Mouse (Mus musculus) midbrain, postnatal 0 days (tissue): ENCODE measurements at regions not wholly inside any gene's neighbourhood (a gene's known extent, or its start where the extent isn't known, plus 50 kb on each side); places are given as distances from the start of the nearest gene placed in this dataset.
A peak's percentile ranks its signal among the peaks of the same experiment; 100 is the strongest.

Experiments used
- ATAC-seq: fragments of 200-750 bp; cut with Nextera tagmentation; 2 replicates; pipeline ENCODE4 v1.8.0; 2017; ENCODE audit warnings: moderate number of reproducible peaks, mild to moderate bottlenecking, moderate TSS enrichment, moderate library complexity; ENCODE audit not compliant: low FRiP score
- DNase-seq: peaks from one replicate; pipeline ENCODE4 v3.0.0-alpha.2; 2015; ENCODE audit warnings: low spot score
- H3K27ac ChIP-seq: fragments of 300-500 bp; sonication (generic); 2 replicates; pipeline ENCODE4 v1.5.1; 2014; ENCODE audit warnings: low read depth, mild to moderate bottlenecking, low read length, mixed read lengths
- H3K27me3 ChIP-seq: fragments of 300-500 bp; sonication (generic); 2 replicates; pipeline ENCODE4 v1.6.1; 2014; ENCODE audit warnings: low read length, control low read depth, mixed read lengths; ENCODE audit not compliant: insufficient read depth
- H3K36me3 ChIP-seq: fragments of 300-500 bp; sonication (generic); 2 replicates; pipeline ENCODE4 v1.6.1; 2014; ENCODE audit warnings: low read length, control low read depth, mixed read lengths; ENCODE audit not compliant: insufficient read depth
- H3K4me1 ChIP-seq: fragments of 300-500 bp; sonication (generic); 2 replicates; pipeline ENCODE4 v1.6.1; 2014; ENCODE audit warnings: mild to moderate bottlenecking, control low read depth, antibody characterized with exemption, low read length, mixed read lengths; ENCODE audit not compliant: insufficient read depth
- H3K4me2 ChIP-seq: fragments of 300-500 bp; sonication (generic); 2 replicates; pipeline ENCODE4 v1.6.1; 2014; ENCODE audit warnings: low read depth, mild to moderate bottlenecking, low read length, mixed read lengths; ENCODE audit not compliant: poor library complexity, severe bottlenecking
- H3K4me3 ChIP-seq: fragments of 300-500 bp; sonication (generic); 2 replicates; pipeline ENCODE4 v1.5.1; 2014; ENCODE audit warnings: low read depth, mild to moderate bottlenecking, low read length, moderate library complexity
- H3K9ac ChIP-seq: fragments of 300-500 bp; sonication (generic); replicated peaks from 2 replicates; pipeline ENCODE4 v1.6.1; 2014; ENCODE audit warnings: mild to moderate bottlenecking, low read length, moderate library complexity, mixed read lengths; ENCODE audit not compliant: poor library complexity, severe bottlenecking
- H3K9me3 ChIP-seq: fragments of 300-500 bp; sonication (generic); 2 replicates; pipeline ENCODE4 v1.6.1; 2016; ENCODE audit warnings: low read length, control low read depth
- CTCF ChIP-seq: IDR thresholded peaks from 2 replicates; pipeline ENCODE4 v1.5.1; 2016; ENCODE audit warnings: antibody characterized with exemption, mild to moderate bottlenecking
- WGBS: fragments of 180-500 bp; shearing (Covaris S2); extraction: QIAGEN DNeasy Blood & Tissue Kit; methylation state at CpG from one replicate; pipeline ENCODE4 v1.1.7; 2014; 5-methylcytosine and 5-hydroxymethylcytosine counted together

DNA sequence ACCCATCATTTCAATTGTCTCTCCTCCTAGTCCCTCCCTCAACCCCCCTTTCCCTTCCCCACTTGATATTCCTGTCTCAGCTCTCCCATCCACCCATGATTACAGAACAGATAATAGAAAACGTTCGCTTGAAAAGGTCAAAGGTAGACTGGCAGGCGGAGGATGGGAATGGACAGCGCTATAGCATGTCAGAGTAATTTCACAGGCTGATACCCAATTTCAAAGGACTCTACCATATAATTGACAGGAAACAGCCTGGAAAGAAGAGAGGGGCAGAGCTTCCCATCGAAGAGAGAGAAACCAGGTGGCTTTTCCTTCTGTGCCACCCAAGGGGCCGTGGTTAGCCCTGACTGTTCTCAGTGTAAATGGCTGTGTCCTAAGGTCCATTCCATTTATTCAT lies 140.2 kb upstream of the Atxn1 start:
- H3K27ac ChIP-seq: no peak overlapping the region
- DNase-seq (no peak), ATAC-seq (no peak)
- no peaks in the 10 kb centered on the region for H3K4me1 ChIP-seq
- H3K9me3 ChIP-seq: no peaks in the 10 kb centered on the region
- H3K27me3 ChIP-seq: no peaks in the 10 kb centered on the region
- no peaks in the 10 kb centered on the region for H3K36me3 ChIP-seq
- H3K9ac ChIP-seq: no peak overlapping the region
- H3K4me2 ChIP-seq: no peak overlapping the region
- WGBS: 24% methylated on average over 6 of the region's 6 CpGs
- no peak overlapping the region for H3K4me3 ChIP-seq
- TF ChIP-seq CTCF: no peak

DNA sequence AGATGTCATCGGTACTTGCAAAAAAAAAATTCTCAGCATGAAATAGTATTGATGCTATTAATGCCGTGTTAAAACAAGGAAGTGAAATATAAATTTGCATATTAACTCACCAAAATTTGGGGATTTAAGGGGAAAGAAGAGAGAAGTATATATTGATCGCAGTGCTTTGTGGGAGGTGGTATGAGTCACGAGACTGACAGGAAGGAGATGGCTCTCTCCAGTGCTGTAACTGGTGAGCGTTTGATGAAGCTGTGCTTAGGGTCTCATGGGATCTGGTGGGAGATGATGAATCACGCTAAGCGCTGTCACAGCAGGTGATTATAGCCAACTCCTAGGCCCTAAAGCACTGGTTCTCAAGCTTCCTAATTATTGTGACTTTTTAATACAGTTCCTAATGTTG lies 133.8 kb upstream of the Atxn1 start:
- no peaks in the 10 kb centered on the region for H3K36me3 ChIP-seq
- H3K27ac ChIP-seq: no peak overlapping the region
- no peak overlapping the region for H3K9ac ChIP-seq
- no peaks in the 10 kb centered on the region for H3K9me3 ChIP-seq
- no peaks in the 10 kb centered on the region for H3K4me1 ChIP-seq
- ATAC-seq: no peak
- 78% methylated on average over 7 of the region's 7 CpGs for WGBS
- no peak for DNase-seq
- H3K4me2 ChIP-seq: no peak overlapping the region
- no peak overlapping the region for H3K4me3 ChIP-seq
- no peaks in the 10 kb centered on the region for H3K27me3 ChIP-seq
- TF ChIP-seq CTCF: no peak

DNA sequence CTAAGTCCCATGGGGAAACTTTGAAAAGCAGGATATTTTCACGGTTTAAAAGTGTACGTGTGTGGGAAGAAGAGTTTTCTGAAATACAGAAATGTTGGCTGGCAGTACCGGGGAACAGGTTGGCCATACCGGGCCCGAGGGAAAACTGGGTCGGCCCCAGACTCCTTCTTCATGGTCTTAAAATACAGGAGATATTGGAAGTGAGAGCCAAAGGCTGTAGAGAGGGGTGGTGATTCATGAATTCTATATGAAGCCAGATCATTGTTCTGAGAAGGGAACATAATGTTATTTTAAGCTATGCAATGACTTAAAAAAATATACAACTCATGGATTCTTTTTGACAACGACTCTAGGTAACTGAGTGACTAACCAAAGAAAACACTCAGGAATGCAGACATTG lies 133.3 kb upstream of the Atxn1 start:
- 80% methylated on average over 7 of the region's 7 CpGs for WGBS
- Histone ChIP-seq H3K4me1 (no peaks in the 10 kb centered on the region), H3K9ac (no peak overlapping the region), H3K4me3 (no peak overlapping the region), H3K4me2 (no peak overlapping the region), H3K27me3 (no peaks in the 10 kb centered on the region), H3K36me3 (no peaks in the 10 kb centered on the region), H3K27ac (no peak overlapping the region), H3K9me3 (no peaks in the 10 kb centered on the region)
- no peak for ATAC-seq
- no peak for TF ChIP-seq CTCF
- no peak for DNase-seq

DNA sequence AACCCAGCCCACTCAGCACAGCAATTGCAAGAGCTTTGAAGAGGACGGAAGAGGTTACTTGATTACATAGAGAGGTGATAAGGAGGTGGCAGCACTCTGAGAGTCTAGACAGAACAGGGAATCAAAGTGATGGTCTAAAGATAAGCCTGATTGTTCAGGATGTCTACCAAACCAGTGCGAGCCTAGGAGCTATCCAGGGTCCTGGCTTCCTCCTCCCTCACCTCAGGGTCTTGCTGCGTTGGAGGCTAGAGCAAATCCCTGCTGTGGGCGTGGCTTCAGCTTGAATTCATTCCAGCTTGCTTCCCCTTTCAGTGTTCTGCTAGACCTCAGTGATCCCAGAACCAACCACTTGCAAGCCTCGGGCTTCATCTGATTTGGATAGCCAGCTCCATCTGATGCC lies 132.2 kb upstream of the Atxn1 start:
- WGBS: 12% methylated on average over 5 of the region's 5 CpGs

DNA sequence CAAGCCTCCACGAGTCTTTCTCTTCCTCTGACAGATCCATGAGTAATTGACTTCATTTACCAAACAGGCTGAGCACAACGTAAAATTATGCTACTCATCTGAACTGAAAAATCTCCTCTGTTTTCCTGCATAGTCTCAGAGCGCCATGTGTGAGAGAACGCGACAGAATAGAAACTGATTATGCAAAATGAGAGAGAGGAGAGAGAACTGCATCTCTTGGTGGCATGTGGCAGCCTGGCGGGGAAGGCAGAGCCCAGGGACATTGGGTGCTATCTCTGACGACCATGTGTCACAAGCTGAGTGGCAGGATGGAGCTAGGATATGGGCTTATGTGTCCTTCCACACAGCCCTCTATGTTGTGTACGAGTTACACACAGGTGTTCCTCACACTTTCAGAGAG lies 131.6 kb upstream of the Atxn1 start:
- no peak overlapping the region for H3K4me2 ChIP-seq
- WGBS: 57% methylated on average over 8 of the region's 8 CpGs
- no peaks in the 10 kb centered on the region for H3K9me3 ChIP-seq
- H3K4me1 ChIP-seq: no peaks in the 10 kb centered on the region
- no peaks in the 10 kb centered on the region for H3K27me3 ChIP-seq
- H3K4me3 ChIP-seq: no peak overlapping the region
- H3K27ac ChIP-seq: no peak overlapping the region
- DNase-seq (no peak), ATAC-seq (no peak)
- H3K36me3 ChIP-seq: no peaks in the 10 kb centered on the region
- TF ChIP-seq CTCF: no peak
- H3K9ac ChIP-seq: no peak overlapping the region

More for the DNA sequence above, 132.2 kb upstream of the Atxn1 start:
- ATAC-seq: no peak
- DNase-seq: peak; percentile 16
- Histone ChIP-seq H3K27ac (no peak overlapping the region), H3K9me3 (no peaks in the 10 kb centered on the region), H3K36me3 (no peaks in the 10 kb centered on the region), H3K4me1 (no peaks in the 10 kb centered on the region), H3K4me2 (no peak overlapping the region), H3K4me3 (no peak overlapping the region), H3K9ac (no peak overlapping the region), H3K27me3 (no peaks in the 10 kb centered on the region)
- no peak for TF ChIP-seq CTCF

DNA sequence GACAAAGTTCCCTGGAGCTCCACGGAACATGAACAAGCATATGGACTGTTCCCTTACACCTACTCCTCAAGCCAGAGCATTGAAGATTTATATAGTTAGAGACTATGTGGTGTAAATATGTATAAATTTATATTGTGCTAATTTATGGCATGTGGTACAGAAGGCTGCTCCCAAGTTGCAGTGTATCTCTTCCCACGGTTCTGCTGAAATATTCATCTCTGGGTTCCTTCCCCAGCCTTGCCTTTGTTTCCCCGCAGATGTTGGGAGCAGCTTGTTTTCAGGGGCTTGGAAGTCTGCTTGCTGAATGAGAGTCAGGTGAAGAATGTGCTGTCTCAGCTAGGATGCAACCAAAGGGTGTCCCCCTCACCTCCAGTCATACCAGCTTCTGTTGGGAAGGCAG lies 128.0 kb upstream of the Atxn1 start:
- DNase-seq (no peak), ATAC-seq (no peak)
- H3K27ac ChIP-seq: no peak overlapping the region
- H3K4me2 ChIP-seq: no peak overlapping the region
- H3K27me3 ChIP-seq: no peaks in the 10 kb centered on the region
- no peaks in the 10 kb centered on the region for H3K4me1 ChIP-seq
- no peaks in the 10 kb centered on the region for H3K9me3 ChIP-seq
- TF ChIP-seq CTCF: no peak
- no peak overlapping the region for H3K9ac ChIP-seq
- H3K36me3 ChIP-seq: no peaks in the 10 kb centered on the region
- WGBS: 88% methylated on average over 3 of the region's 3 CpGs
- no peak overlapping the region for H3K4me3 ChIP-seq

DNA sequence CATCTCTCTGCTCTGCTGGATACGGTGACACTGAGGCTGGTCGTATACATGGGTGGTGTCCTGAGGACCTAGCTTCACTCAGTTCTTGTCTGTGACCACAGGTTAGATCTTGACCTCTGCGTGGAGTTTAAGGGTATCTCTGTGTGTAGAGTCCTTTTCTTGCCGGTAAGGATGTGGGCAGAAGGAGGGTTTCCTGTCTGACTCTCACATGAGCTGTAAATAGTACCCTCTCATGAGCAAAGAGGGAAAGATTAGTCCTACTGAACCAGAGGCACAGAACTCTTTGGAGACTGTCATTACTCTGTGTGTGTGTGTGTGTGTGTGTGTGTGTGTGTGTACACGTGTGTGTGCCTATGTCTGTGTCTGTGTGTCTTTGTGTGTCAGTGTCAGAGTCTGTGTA lies 126.3 kb upstream of the Atxn1 start:
- H3K4me3 ChIP-seq: no peak overlapping the region
- no peak overlapping the region for H3K4me2 ChIP-seq
- no peak for TF ChIP-seq CTCF
- WGBS: 81% methylated on average over 5 of the region's 5 CpGs
- H3K9me3 ChIP-seq: no peaks in the 10 kb centered on the region
- H3K27me3 ChIP-seq: no peaks in the 10 kb centered on the region
- DNase-seq (no peak), ATAC-seq (no peak)
- no peak overlapping the region for H3K9ac ChIP-seq
- H3K4me1 ChIP-seq: no peaks in the 10 kb centered on the region
- H3K27ac ChIP-seq: no peak overlapping the region
- no peaks in the 10 kb centered on the region for H3K36me3 ChIP-seq
